Mouse (Mus musculus) frontal cortex, adult (tissue): Measurements from ENCODE around the gene Ppfibp1.
A peak's percentile ranks its signal among the peaks of the same experiment; 100 is the strongest.

Experiments
- ATAC-seq: cut with Nextera tagmentation; 2 replicates; pipeline ENCODE4 v1.9.2; 2017; ENCODE audit warnings: mild to moderate bottlenecking, moderate library complexity, mixed read lengths; ENCODE audit not compliant: low TSS enrichment

Ppfibp1 gene

DNA sequence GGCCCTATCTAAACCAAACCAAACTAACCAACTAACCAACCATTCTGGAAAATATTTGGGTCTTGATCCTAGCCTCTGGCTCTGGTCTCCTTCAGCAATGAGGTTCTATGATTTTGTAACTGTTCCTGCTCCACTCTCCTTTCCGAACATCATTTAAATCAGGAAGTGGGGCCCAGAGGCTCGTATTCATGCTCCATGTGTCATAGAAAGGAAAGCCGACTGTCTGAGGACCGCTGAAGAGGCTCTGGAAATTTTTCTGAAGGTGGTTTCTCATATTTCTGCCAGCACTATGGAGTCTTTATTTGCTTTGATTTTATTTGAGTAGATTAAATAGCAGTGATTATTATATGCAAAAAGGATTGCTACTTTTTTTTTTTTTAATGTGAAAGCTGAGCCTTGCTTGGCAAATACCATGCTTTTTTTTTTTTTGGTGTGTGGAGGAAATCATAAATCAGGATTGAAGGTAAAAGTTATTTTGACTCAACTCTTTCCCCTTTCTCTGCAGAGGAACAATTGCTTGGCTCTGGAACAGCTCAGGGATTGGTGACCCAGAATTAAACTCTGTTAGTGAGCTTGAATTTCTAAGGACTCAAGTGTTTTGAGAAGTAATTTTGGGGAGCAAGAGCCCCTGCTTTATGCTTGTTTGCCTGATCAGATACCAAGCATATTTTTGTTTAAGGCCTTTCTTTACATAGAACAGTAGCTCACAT lies 25.4 kb downstream of the Ppfibp1 start:
- no peak for ATAC-seq

DNA sequence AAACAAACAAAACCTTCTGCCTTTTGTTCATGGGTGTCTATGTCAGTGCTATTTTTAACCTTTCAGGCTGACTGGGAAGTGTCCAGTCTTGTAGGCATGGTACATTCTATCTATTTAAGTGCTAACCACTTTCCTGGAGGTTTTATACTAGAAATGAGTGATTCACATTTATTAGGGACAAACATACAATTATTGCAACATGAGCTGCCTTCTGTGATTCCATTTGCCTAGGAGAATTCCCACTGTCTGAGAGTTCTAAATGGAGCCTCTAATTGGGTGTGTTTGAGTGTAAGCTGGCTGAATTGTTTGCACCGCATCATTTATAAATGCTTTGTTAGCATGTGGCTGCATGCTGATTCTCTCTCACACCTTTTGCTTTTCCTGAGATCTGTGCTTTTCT lies 27.5 kb downstream of the Ppfibp1 start:
- no peak for ATAC-seq

DNA sequence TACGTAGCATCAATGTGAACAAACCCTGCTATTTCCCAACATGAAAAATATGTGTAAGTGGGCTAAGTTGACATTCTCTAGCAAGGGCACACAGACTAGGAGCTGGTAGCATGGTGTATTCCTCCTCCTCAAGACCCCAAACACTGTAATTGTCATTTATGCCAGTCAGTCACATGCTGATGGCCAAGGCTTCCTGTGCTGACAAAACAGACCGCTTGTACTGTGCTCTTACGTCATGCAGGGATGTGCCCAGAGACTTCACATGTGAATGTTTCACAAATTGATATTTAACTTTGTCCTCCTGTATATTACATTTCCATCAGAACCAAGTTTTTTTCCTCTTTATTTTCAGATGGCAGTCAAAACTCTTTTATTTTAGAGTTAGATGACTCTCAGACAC lies 29.1 kb downstream of the Ppfibp1 start:
- no peak for ATAC-seq

DNA sequence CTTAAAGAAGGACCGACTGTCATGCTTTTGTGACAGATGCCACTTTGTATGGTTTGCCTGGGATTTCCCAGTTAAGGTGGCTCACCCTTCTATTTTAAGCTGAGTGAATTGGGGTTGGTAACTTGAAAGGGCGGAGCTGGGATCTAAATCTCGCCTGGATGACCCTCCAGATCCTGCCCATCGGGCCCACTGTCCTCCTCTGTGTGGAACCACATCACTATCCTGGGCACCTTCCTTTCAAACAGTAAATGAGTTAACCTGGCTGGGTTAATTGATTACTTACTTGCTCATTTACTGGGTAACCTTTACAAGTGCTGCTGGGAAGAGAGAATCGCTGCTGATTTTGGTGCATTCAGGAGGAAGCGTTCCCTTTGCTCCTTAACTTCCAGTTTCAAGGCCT lies 30.1 kb downstream of the Ppfibp1 start:
- no peak for ATAC-seq

DNA sequence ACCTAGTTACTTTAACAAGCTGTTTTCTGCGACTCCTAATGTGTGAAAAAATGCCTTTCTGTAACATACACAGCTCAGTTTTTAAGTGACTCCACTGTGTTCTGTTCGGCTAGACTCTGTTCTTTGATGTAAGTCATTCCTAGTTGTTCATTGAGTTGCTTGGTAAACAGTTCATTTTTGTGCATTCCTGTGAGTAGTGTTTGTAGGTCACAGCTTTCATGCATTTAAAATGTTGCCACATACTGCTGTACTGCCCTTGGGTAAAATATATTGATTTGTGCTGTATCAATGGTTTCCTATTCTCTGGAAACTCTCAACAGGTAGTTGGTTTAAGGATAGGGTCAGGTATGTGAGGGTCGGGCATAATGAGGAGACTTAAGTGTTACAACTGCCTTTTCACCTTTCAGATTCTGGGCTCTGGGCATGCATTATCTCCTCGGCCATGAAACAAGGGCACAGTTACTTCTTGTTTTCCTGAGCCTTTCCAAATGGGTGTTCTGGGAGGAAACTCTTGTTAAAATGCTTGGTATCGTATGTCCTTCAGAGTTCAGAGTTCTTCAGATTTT lies 38.2 kb downstream of the Ppfibp1 start:
- no peak for ATAC-seq

DNA sequence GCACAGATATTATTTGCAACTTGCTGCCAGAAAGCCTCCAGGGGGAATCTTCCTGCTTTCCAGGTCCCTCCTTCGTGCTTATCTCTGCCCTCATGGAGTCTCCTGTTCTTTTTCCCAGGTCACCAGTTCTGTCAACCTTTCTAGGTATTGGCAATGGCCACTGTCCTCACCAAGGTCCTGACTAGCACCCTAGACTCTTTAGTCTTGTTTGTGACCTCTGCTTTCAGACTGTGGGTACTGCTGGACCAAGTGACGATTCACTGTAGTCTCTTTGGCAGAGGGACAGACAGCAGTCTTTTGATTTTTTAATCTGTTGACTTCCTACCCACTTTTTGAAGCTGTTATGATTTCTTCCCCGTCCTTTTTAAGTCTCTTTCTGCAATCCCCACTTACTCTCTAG lies 39.8 kb downstream of the Ppfibp1 start:
- no peak for ATAC-seq

DNA sequence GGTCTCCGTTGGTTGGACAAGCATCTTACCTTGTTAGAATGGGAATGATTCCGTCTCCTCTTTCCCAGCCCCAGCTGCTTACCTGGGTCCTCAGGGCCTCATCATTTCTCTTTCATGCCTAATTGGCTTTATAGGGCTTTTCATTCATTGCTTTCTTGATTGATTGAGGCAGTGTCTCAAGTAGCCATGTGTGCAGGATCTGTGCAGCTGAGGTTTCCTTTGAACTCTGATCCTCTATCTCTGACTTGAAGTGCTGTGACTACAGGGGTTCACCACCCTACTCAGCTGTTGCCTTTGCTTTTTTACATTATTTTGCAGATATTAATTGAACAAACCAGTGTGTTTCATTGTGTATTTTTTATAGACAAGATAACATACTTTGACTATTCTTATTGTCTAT lies 40.7 kb downstream of the Ppfibp1 start:
- no peak for ATAC-seq

DNA sequence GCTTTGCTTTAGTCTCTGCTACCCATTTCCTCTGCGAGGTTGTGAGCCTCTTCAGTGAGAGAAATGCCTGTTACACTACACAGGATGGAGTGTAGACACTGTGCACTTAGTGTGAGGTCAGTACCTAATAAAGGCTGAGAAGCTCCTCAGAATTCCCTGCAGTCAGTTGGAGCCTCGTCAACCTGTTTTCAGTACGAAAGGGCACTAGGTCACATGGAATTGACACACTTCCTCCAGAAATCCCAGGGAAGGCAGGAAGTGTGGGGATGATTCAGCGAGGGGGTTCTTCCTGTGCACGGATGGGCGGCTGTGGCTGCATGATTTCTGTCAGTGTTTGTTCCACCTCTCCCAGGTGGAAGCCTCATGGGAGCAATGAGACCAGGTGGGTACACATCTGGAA lies 44.8 kb downstream of the Ppfibp1 start:
- ATAC-seq = no peak

DNA sequence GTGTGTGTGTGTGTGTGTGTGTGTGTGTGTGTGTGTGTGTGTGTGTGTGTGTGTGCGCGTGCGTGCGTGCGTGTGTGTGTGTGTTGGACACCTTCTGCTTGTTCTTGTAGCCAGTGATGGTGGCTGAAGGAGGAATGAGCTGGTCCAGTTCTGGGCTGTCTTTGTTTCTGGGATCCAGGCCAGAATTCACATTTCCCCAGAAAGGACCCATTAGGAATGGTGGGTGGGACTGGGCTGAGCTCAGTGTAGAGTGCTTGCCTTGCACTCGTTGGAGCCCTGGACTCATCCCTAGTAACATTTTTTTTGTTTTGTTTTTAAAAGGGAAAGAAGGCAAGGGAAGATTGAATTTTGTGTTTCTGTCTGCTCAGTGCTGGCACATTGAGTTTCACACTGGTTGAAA lies 47.7 kb downstream of the Ppfibp1 start:
- peak; percentile 58; the same call in 1 of the 2 replicates for ATAC-seq

DNA sequence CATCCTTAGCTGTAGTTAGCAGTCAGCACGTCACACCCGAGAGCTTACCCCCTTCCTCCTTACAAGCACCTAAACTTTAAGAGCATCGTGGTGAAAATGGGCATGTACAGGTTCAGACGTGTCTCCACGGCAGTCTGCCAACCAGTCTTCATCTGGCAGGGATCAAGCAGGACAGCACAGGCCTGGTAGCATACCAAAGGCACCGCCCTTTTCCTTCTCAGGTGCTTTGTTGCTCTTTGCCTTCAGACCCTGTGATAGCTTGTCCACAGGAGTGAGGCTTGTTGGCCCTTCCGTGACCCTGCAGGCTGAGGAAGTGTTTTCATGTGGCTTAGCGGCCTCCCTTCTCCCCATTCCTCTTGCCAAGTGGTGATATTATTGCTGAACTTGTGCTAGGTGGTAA lies 50.7 kb downstream of the Ppfibp1 start:
- ATAC-seq = no peak

DNA sequence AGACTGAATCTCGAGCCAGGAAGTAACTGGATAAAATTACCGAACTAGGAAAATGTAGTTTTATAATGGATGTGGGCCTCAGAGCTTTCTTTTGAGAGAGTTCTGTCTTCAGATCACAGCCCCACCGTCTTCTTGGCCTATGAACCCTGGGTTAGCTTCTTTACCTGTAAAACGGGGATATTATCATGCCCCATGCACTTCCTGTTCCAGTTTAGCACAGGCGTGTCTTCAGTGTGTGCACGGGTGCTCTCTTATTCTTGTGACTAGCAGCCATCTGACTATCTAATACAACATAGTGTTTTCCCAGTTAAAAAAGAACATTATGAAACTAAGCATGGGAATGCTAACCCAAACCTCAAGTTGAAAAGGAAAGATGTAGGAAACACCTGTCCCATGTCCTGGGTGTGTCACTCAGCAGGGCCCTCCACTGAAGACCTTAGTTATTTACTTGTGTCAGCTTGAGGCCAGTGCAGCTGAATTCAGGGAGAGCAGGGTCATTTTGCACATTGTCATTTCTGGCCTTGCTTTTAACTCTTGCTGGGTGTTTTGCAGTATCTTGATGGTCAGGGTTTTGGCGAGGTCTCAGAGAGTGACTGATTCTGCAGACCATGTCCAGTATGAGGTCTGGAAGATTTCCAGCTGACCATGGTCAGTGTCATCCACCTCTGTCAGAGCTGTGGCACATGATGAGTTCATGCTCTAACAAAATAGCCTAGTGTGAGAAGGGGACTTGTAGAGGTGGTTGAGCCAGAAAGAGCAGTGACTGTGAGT lies 53.4 kb downstream of the Ppfibp1 start:
- ATAC-seq = no peak

DNA sequence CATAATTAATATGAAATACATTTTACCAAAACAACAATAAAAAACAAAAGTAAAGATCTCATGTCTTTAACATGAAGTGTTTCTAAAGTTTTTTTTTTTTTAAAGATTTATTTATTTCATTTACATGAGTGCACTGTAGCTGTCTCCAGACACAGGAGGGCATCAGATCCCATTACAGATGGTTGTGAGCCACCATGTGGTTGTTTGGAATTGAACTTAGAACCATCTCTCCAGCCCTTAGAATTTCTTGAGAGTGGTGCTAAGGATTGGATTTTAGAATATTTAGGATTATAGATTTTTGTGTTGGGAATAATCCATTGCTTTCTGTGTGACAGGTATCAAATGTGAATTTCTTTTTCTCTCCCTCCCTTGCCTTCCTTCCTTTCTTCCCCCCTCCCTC lies 55.7 kb downstream of the Ppfibp1 start:
- no peak for ATAC-seq

DNA sequence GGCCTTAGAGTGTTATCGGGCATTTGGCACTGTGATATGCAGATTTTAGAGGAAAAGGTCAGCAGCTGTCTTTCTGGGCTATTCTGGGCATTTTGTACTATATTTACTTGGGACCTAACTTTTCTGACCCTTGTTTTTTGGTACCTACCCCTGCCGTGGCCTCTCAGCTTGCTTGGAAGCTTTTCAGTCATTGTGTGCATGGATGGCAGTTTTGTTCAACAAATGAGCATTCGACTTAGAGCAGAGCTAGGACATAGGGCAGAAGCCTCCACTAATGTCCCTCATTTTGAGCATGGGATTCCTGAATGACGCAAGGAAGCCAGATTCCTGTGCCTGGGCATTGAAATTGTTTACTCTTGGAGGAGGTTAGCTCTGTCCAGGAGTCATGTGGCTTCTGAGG lies 56.5 kb downstream of the Ppfibp1 start:
- ATAC-seq = no peak

DNA sequence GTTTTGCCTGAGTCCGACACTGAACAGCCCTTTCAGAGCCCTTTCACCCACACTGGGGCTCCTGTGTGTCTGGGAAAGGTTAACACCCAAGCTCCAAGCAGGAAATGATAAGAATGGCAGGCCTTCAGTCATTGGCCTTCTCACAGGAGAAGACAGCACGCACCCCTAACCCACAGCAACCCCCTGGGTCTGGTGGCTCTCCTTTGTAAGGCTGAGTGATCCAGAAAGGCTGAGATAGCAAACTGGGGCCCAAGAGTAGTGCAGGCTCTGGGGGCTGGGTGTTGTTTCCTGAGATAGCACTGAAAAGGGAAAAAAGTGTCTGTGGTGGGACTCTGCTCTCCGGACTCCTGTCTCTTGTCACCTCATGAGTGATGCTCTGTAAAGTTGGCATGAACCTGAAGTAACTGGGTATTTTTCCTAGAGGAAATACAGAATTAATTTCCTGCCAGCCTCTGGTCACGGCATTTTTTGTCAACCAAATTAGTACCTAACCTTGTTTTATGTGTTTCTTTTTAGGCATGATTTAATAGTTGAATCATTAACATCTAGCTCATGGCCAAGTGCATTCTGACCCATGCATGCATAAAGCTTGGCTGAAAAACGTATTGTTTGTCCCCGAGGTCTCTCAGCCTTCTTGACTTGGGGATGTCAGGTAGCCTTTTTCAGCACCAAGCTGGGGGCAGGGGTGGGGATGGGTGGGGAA lies 58.2 kb downstream of the Ppfibp1 start:
- ATAC-seq = no peak

DNA sequence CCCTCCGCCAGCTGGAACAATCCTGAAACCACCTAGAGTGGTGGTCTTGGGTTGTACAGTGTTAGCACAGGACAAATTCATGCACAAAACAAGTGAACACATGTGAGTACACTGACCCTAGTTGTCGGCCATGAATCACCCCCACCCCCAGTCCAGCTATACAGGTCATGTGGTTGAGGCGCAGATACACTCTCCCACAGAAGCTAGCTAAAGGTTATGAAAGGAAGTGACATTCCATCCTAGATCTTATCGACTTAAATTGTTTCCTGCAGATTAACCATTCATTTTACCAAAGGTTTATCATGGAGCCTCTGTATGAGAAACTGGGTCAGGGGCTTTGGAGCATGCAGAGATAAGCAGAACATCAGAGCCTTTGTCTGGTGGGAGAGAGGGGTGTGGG lies 58.9 kb downstream of the Ppfibp1 start:
- ATAC-seq = no peak

DNA sequence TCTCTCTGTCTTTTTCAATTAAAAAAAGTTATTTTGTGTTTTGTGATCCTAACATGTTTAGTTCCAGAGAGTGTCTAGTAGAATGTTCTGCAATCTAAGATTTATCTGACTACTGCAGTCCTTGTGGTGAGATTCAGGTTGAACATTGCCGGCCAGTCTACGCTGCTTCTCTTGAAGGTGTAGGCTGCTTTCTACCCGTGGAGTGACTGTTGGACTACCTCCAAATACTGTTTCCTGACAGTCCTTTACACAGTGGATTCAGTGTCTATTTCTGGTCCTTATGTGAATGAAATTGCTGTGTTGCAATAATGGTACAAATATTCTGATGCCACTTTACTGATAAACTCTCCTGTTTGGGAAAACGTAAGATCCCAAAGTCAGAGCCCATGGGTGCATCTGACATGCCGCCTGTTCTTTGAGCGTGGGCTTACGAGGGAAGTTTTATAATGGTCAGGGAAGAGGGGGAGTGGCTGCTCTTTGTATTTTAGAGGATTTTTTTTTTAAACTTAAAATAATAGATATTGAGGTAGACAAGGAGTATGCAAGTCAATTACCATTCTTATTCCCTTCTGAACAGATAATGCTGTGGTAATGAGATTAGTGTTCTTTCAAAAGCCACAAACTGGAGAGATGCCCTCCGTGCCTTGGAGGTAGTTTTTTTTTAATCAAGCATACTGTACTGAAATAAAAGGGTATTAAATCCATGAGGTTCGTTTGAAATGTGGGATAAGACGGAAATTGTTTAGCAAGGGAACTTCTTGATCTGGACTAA lies 61.6 kb downstream of the Ppfibp1 start:
- no peak for ATAC-seq

DNA sequence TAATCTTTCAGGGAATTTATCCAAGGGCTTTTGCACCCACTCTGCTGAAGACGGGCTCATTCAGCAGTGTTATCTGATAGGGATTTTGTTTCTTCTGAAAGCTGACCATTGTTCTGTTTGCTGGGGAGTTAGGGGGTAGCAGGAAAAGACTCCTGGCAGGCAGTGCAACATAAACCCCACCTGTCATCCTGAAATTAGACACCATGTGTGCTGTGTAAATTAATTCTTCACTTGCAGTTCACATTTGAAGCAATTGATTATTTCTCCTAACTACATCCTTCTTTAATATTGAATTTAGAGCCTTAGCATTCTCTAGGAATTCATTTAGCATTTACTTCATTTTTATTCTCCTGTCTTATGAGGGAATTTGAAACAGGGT lies 62.2 kb downstream of the Ppfibp1 start:
- ATAC-seq = no peak

DNA sequence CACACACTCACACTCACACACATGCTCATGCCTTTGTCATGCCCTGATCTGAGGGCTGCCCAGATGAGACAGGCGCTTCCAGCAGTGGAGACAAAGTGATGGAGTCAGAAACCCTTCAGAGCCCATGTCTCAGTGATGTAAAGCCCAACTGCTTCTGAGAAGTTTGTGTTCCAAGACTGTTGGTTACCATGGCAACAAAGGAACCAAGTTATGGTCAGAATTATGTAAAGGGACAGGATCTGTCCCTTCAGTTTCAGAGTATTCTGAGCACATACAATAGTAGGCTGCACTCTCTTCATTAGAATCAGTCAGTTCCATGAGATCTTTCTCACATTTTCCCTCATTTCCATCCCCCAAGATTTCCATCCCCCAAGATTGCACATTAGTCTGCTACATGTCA lies 66.0 kb downstream of the Ppfibp1 start, which contains the start of gene 1700034J05Rik:
TSS of gene 1700034J05Rik (minus strand) at position 165 of the 400 bp plus-strand sequence.
- peak; percentile 58 for ATAC-seq

DNA sequence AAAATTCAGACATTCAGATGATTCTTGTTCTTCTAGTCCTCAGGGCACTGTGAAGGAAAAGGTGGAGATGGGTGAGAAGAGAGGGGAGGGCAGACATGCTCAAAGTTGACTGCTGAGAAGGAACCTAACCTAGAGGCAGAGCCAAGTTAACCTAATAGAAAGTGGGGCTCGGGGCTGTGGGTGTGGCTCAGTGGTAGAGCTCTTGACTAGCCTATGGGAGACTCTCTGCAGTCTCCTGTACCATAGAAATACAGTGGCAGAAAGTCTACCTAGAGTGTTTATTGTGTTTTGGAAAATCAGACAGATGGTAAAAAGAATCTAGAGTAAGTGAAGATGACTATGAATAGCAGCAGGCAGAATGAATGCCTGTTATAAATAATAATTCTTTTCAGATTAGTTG lies 67.2 kb downstream of the Ppfibp1 start:
- ATAC-seq = peak; percentile 9

DNA sequence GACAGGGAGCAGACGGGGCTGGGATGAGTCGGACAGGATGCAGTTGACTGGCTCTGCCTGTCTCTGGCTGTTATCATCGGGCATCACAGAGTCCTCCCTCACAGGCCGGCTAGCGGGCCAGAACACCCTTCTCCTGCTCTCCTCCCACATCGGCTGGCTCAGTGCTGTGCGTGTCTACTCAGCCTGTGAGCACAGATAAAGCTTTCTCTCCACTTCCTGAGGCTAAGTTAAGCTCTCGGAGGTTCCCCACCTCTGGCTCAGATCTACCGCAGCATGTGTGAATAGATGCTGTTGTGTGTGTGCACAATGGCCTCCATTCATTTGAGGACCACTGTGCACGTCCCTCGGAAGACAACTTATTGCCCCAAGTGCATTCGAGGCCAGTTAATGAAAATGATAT lies 67.6 kb downstream of the Ppfibp1 start:
- ATAC-seq = peak; percentile 48

DNA sequence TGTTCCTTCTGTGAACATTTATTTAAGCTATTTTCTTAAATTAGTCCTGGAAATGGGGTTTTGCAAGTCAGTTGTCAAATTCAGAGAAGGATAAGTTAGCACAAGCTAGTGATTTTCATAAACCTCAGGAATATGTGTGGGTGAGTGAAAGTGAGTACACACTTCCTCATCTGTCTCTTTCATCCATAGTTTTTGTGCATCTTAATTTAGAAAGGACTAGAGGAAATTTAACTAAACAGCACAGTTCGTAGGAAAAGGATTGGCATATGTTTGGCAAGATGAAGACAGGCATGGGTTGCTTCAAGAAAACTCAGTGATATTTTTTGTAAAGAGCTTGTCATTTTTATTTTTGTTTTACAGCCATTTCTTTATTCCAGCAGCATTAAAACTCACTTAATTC lies 68.7 kb downstream of the Ppfibp1 start:
- ATAC-seq = peak; percentile 10; the same call in 1 of the 2 replicates

DNA sequence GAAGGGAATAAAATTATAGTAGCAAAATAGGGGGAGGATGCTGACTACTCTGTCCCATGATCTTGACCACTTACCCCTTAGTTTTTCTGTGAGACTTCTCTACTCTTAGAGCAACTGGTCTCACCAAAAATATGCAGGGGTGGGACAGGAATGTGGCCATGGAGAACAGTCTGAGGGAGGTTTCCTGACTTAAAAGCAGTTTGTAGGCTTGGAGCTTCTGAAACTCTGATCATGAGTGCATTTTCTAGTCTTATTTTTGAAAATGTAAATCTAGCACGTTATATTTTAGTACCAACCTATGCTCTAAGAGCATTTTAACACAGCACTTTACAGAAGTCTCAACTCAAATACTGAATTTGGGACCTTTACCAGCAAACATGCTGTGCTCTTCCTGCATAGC lies 70.4 kb downstream of the Ppfibp1 start:
- peak; percentile 21 for ATAC-seq
